Mouse (Mus musculus) intestine, postnatal 0 days (tissue): Measurements from ENCODE around the gene H2afj. TPM values are rescaled to one million over a fixed set of nuclear protein-coding genes. Genes with fewer than 3 reads are reported as not detected.

ENCODE experiments used
- ATAC-seq: fragments of 200-750 bp; cut with Nextera tagmentation; 2 replicates; pipeline ENCODE4 v1.8.0; 2017; ENCODE audit warnings: mild to moderate bottlenecking, moderate TSS enrichment, moderate library complexity
- H3K27ac ChIP-seq: fragments of 300-500 bp; sonication (generic); 2 replicates; pipeline ENCODE4 v1.5.1; 2014; ENCODE audit warnings: mild to moderate bottlenecking, low read depth, low read length, moderate library complexity
- H3K27me3 ChIP-seq: fragments of 300-500 bp; sonication (generic); replicated peaks from 2 replicates; pipeline ENCODE4 v1.6.1; 2014; ENCODE audit warnings: low read length, mixed read lengths; ENCODE audit not compliant: control insufficient read depth, insufficient read depth
- H3K36me3 ChIP-seq: fragments of 300-500 bp; sonication (generic); 2 replicates; pipeline ENCODE4 v1.6.1; 2014; ENCODE audit warnings: mild to moderate bottlenecking, moderate library complexity; ENCODE audit not compliant: control insufficient read depth, insufficient read depth
- H3K4me1 ChIP-seq: fragments of 300-500 bp; sonication (generic); replicated peaks from 2 replicates; pipeline ENCODE4 v1.6.1; 2014; ENCODE audit warnings: antibody characterized with exemption, low read length, mixed read lengths; ENCODE audit not compliant: control insufficient read depth, insufficient read depth
- H3K4me2 ChIP-seq: fragments of 300-500 bp; sonication (generic); replicated peaks from 2 replicates; pipeline ENCODE4 v1.6.1; 2014; ENCODE audit warnings: low read depth, mild to moderate bottlenecking, moderate library complexity
- H3K4me3 ChIP-seq: fragments of 300-500 bp; sonication (generic); 2 replicates; pipeline ENCODE4 v1.5.1; 2014; ENCODE audit warnings: low read depth, low read length
- H3K9ac ChIP-seq: fragments of 300-500 bp; sonication (generic); 2 replicates; pipeline ENCODE4 v1.6.1; 2014; ENCODE audit warnings: mild to moderate bottlenecking, low read depth, low read length
- H3K9me3 ChIP-seq: fragments of 300-500 bp; sonication (generic); 2 replicates; pipeline ENCODE4 v1.6.1; 2016; ENCODE audit warnings: mixed run types; ENCODE audit not compliant: control insufficient read depth
- CTCF ChIP-seq: sonication (generic); IDR thresholded peaks from 2 replicates; pipeline ENCODE4 v1.5.1; 2016; ENCODE audit warnings: low read depth, mild to moderate bottlenecking, control low read depth, antibody characterized with exemption, moderate library complexity
- WGBS: fragments of 180-500 bp; shearing (Covaris S2); extraction: QIAGEN DNeasy Blood & Tissue Kit; methylation state at CpG from one replicate; pipeline ENCODE4 v1.1.7; 2014; 5-methylcytosine and 5-hydroxymethylcytosine counted together
- polyA plus RNA-seq: library from polyadenylated mRNA; unstranded; fragments of >200 nt; fragmentation: Nextera tagmentation; extraction: Ambion mirVana; gene quantifications from 2 replicates; pipeline ENCODE4 v1.2.1, GENCODE M21; 2015

Gene H2afj
- polyA plus RNA-seq, 1 experiment from 2014 or later: 231 TPM

DNA sequence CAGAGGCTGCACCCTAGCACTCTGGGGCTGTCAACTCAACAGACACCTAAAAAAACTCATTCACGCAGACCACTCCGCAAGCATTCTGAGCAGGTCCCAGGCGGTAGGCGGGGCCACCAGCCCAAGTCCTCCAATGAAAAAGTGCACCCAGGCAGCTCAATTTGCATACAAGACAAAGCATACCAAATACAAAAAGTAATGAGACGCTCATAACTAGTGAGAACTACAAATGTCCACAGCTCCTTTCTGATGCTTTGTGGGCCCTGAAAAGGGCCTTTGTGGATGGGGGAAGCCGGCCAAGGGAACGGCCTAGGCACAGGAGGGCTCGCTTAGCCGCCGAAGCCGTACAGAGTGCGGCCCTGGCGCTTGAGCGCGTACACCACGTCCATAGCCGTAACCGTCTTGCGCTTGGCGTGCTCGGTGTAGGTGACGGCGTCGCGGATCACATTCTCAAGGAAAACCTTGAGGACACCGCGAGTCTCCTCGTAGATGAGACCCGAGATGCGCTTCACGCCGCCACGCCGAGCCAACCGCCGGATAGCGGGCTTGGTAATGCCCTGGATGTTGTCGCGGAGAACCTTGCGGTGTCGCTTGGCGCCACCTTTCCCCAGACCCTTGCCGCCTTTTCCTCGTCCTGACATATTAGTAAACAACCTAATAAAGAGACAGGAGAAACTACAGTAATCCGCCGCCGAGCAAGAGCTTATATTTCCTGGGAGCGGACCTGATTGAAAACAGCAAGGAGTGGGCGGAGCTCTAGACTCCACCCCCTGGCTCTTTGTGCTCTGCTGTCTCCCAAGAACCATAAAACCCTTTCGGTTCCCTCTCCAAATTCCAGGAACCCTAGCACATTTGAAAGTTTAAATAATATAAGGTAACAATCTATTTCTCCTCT lies 4.1 kb upstream of the H2afj start, which contains the start of gene Hist4h4:
Gene Hist4h4, minus strand, starts transcription at position 677 of the 895 bp plus-strand sequence.
- Histone ChIP-seq H3K27me3 (no peaks in the 10 kb centered on the region), H3K9me3 (no peaks in the 10 kb centered on the region), H3K36me3 (no peaks in the 10 kb centered on the region), H3K4me3 (peak within 1 kb of the TSS; percentile 68), H3K27ac (peak within 1 kb of the TSS; percentile 99), H3K4me2 (peak within 1 kb of the TSS; percentile 88), H3K4me1 (0 out of 2 replicates have a peak, but pooled peaks cover 7% of the 10 kb centered on the region), H3K9ac (peak within 1 kb of the TSS; percentile 82)
- under 1% methylated on average over 50 of the region's 50 CpGs for WGBS
- TF ChIP-seq CTCF: no peak
- peak; percentile 38 for ATAC-seq

DNA sequence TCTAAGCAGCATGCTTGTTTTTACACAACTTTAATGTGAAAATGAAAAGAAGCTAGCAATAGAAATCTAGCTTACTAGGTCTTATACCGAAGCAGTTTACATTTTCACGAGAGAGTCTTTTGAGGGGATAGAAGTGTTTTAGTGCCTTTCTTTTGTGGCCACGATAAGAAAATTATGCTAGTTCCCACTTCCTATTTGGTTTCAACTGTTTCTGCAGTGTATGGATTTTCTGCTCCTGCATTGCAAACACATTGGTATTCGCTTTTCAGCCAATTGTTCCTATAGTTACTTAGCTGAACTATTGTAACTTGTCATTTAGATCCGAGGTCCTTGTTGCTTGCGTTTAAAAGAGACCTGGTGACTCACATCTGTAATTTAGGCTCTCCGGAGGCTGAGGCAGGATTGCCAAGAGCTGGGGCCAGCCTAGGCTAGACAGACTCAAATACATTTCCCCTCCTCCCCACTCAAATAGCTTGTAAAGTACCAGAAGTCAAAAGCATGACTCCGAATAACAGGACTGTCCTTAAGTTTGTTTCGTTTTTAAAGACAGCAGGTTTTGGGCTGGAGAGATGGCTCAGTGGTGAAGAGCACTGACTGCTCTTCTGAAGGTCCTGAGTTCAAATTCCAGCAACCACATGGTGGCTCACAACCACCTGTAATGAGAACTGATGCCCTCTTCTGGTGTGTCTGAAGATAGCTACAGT lies 3.2 kb upstream of the H2afj start:
- Histone ChIP-seq H3K27me3 (no peaks in the 10 kb centered on the region), H3K9me3 (no peaks in the 10 kb centered on the region), H3K4me2 (peak overlapping the region; percentile 88), H3K9ac (no peak overlapping the region), H3K27ac (peak overlapping the region; percentile 99), H3K36me3 (no peaks in the 10 kb centered on the region), H3K4me1 (0 out of 2 replicates have a peak, but pooled peaks cover 7% of the 10 kb centered on the region), H3K4me3 (peak overlapping the region; percentile 68)
- peak; percentile 23; the same call in 1 of the 2 replicates for TF ChIP-seq CTCF
- no peak for ATAC-seq
- 16% methylated on average over 9 of the region's 9 CpGs for WGBS

DNA sequence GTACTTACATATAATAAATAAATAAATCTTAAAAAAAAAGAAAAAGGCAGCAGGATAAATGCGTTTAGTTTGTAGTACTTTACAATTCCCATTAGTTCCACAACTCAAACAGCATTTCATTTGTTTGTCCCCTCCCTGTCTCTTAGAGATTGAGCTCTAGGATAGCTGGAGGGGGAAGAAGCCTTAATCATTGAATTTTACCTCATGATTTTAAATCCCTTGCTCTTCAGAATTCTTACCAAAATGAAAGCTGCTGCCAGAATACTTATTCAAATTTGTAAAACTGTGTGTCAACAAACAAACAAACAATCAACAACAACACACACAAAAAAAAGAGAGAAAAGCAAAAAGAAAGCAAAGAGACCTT lies 2.7 kb upstream of the H2afj start:
- peak overlapping the region; percentile 88; the same call in 1 of the 2 replicates for H3K4me2 ChIP-seq
- 0 out of 2 replicates have a peak, but pooled peaks cover 11% of the 10 kb centered on the region for H3K4me1 ChIP-seq
- no peak for TF ChIP-seq CTCF
- H3K9me3 ChIP-seq: no peaks in the 10 kb centered on the region
- ATAC-seq: no peak
- H3K27me3 ChIP-seq: no peaks in the 10 kb centered on the region
- H3K9ac ChIP-seq: no peak overlapping the region
- H3K36me3 ChIP-seq: no peaks in the 10 kb centered on the region
- H3K27ac ChIP-seq: no peak overlapping the region
- 73% methylated on average over 1 of the region's 1 CpGs for WGBS
- H3K4me3 ChIP-seq: no peak overlapping the region

DNA sequence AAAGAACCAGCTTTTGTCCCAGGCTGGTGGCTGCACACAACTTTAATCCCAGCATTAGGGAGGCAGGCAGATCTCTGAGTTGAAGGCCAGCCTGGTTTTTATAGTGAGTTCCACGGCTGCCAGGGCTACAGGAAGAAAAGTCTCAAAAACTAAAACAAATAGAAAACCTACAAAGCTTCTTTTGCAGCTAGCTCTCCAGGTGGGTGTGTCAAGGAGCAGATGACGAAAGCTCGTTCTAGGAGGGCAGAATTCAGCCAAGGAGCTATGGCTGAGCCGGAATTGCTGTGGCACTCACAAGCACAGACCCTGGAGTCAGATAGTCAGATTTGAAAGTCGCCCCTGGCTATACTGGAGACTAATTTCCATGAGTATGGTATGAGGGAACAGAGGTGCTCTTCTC lies 1.2 kb upstream of the H2afj start:
- H3K27ac ChIP-seq: peak overlapping the region; percentile 70
- H3K36me3 ChIP-seq: no peaks in the 10 kb centered on the region
- peak overlapping the region; percentile 94 for H3K4me2 ChIP-seq
- TF ChIP-seq CTCF: no peak
- no peaks in the 10 kb centered on the region for H3K27me3 ChIP-seq
- no peaks in the 10 kb centered on the region for H3K9me3 ChIP-seq
- H3K9ac ChIP-seq: no peak overlapping the region
- ATAC-seq: no peak
- WGBS: 38% methylated on average over 5 of the region's 5 CpGs
- peaks cover 17% of the 10 kb centered on the region; the same call in 1 of the 2 replicates for H3K4me1 ChIP-seq
- H3K4me3 ChIP-seq: no peak overlapping the region

DNA sequence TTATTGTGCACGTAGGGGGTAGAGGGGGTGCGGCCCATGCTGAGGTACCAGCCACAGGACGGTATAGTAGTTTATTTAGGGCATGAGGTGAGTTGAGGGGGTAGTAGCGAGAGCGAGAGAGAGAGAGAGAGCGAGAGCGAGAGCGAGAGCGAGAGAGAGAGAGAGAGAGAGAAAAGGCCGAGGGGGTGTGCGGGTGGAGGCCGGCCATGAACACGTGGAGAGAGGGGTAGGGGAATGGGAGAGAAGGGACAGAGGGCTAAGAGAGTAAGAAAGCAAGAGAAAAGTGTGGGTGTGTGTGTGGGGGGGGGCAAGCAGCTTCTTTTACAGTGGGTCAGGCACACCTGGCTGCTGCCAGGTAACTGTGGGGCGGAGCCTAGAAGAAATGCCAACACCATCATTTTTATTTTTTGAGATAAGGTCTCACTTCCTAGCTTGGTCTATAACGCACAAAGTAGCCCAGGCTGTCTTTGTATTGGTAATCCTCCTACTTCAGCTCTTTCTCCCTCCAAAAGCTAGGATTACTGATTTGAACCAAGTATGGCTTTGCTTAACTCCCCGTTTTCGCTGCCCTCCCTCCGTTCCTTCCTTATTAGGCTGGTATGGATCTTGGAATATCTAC lies 540 bp upstream of the H2afj start:
- Histone ChIP-seq H3K9me3 (no peaks in the 10 kb centered on the region), H3K27me3 (no peaks in the 10 kb centered on the region), H3K4me2 (peak overlapping the region; percentile 94), H3K4me3 (peak overlapping the region; percentile 85), H3K9ac (peak overlapping the region; percentile 40), H3K27ac (peak overlapping the region; percentile 70), H3K4me1 (peaks cover 21% of the 10 kb centered on the region; the same call in 1 of the 2 replicates), H3K36me3 (no peaks in the 10 kb centered on the region)
- TF ChIP-seq CTCF: no peak
- 30% methylated on average over 18 of the region's 18 CpGs for WGBS
- ATAC-seq: peak; percentile 17
